Mouse (Mus musculus) CH12.LX (cell line): ENCODE measurements around the gene Dlx4. TPM values are rescaled to one million over a fixed set of nuclear protein-coding genes. Genes with fewer than 3 reads are reported as not detected.

Experiments used
- DNase-seq: peaks from one replicate; pipeline ENCODE4 v3.0.0-alpha.2; 2013; ENCODE audit errors: extremely low read depth
- H3K27ac ChIP-seq: 2 replicates; pipeline ENCODE4 v1.5.1; 2012; ENCODE audit warnings: low read depth, mild to moderate bottlenecking, control low read depth, moderate library complexity; ENCODE audit not compliant: insufficient read depth
- H3K27me3 ChIP-seq: replicated peaks from 2 replicates; pipeline ENCODE3; 2012; ENCODE audit warnings: inconsistent platforms
- H3K36me3 ChIP-seq, 2 experiments: replicated peaks in 1 of 2; 2 replicates each; pipeline versions ENCODE3 to v1.6.1; 2012; ENCODE audit warnings: inconsistent platforms in 1 of 2, low read length in 1 of 2, mild to moderate bottlenecking in 1 of 2, mixed read lengths in 1 of 2, moderate library complexity in 1 of 2; ENCODE audit not compliant: control insufficient read depth in 1 of 2, insufficient read depth in 1 of 2
- H3K4me1 ChIP-seq, 2 experiments: 2 replicates each; pipeline ENCODE4 v1.6.1; 2012; ENCODE audit warnings: inconsistent platforms in 1 of 2, moderate library complexity in 1 of 2; ENCODE audit not compliant: insufficient read depth in 2 of 2, control insufficient read depth in 1 of 2
- H3K4me2 ChIP-seq: 2 replicates; pipeline ENCODE4 v1.6.1; 2012; ENCODE audit warnings: low read depth, mild to moderate bottlenecking, control low read depth; ENCODE audit not compliant: poor library complexity, insufficient read depth, severe bottlenecking
- H3K4me3 ChIP-seq, 3 experiments: fragments of 150-350 bp in 1 of 3; sonication (generic) in 1 of 3; replicated peaks in 1 of 3; 2 replicates each; pipeline versions ENCODE3 to v1.5.1; 2011 to 2012; ENCODE audit warnings: low read depth in 2 of 3, low read length in 2 of 3, mild to moderate bottlenecking in 2 of 3, moderate library complexity in 2 of 3, control low read depth in 1 of 3, improper control_type of control experiment in 1 of 3, inconsistent platforms in 1 of 3, mixed read lengths in 1 of 3; ENCODE audit not compliant: poor library complexity in 1 of 3
- H3K79me2 ChIP-seq: replicated peaks from 2 replicates; pipeline ENCODE4 v1.6.1; 2012; ENCODE audit warnings: mild to moderate bottlenecking, moderate library complexity; ENCODE audit not compliant: control insufficient read depth, poor library complexity, insufficient read depth, severe bottlenecking; ENCODE audit errors: extremely low read depth
- H3K9ac ChIP-seq: 2 replicates; pipeline ENCODE4 v1.6.1; 2012; ENCODE audit warnings: low read depth, mild to moderate bottlenecking, control low read depth, moderate library complexity; ENCODE audit not compliant: insufficient read depth
- H3K9me3 ChIP-seq: replicated peaks from 2 replicates; pipeline ENCODE3; 2012; ENCODE audit warnings: low read length, inconsistent platforms, mixed read lengths
- BHLHE40 ChIP-seq: IDR thresholded peaks from 2 replicates; pipeline ENCODE4 v1.6.1; 2011; ENCODE audit warnings: mild to moderate bottlenecking, low read depth, low read length, improper control_type of control experiment
- CHD1 ChIP-seq: IDR thresholded peaks from 2 replicates; pipeline ENCODE4 v1.6.1; 2012; ENCODE audit warnings: low read depth, low read length, improper control_type of control experiment, inconsistent platforms
- CHD2 ChIP-seq: IDR thresholded peaks from 2 replicates; pipeline ENCODE4 v1.6.1; 2011; ENCODE audit warnings: low read length, improper control_type of control experiment
- CTCF ChIP-seq, 2 experiments: IDR thresholded peaks in 1 of 2; conservative IDR thresholded peaks in 1 of 2; 2 replicates each; pipeline ENCODE4 v1.5.1; 2011 to 2012; ENCODE audit warnings: low read depth in 2 of 2, low read length in 2 of 2, improper control_type of control experiment in 1 of 2, inconsistent platforms in 1 of 2, mild to moderate bottlenecking in 1 of 2, moderate library complexity in 1 of 2
- E2F4 ChIP-seq: IDR thresholded peaks from 2 replicates; pipeline ENCODE4 v1.6.1; 2011; ENCODE audit warnings: low read depth, low read length, improper control_type of control experiment; ENCODE audit not compliant: insufficient replicate concordance
- ELF1 ChIP-seq: IDR thresholded peaks from 2 replicates; pipeline ENCODE4 v1.6.1; 2014; ENCODE audit warnings: low read depth, mild to moderate bottlenecking, inconsistent platforms, low read length, improper control_type of control experiment
- EP300 ChIP-seq: IDR thresholded peaks from 2 replicates; pipeline ENCODE4 v1.6.1; 2011; ENCODE audit warnings: low read length, improper control_type of control experiment
- ETS1 ChIP-seq: conservative IDR thresholded peaks from 2 replicates; pipeline ENCODE4 v1.6.1; 2012; ENCODE audit warnings: low read depth, mild to moderate bottlenecking, inconsistent platforms, low read length, improper control_type of control experiment, moderate library complexity
- GABPA ChIP-seq: IDR thresholded peaks from 2 replicates; pipeline ENCODE4 v1.6.1; 2012; ENCODE audit warnings: low read depth, low read length, improper control_type of control experiment, inconsistent platforms; ENCODE audit not compliant: insufficient replicate concordance
- HCFC1 ChIP-seq: IDR thresholded peaks from 2 replicates; pipeline ENCODE4 v1.6.1; 2012; ENCODE audit warnings: low read depth, mild to moderate bottlenecking, inconsistent platforms, low read length, improper control_type of control experiment
- IRF4 ChIP-seq: IDR thresholded peaks from 2 replicates; pipeline ENCODE4 v1.6.1; 2014; ENCODE audit warnings: low read depth, mild to moderate bottlenecking, inconsistent platforms, low read length, improper control_type of control experiment
- JUN ChIP-seq: IDR thresholded peaks from 2 replicates; pipeline ENCODE4 v1.6.1; 2011; ENCODE audit warnings: low read depth, mild to moderate bottlenecking, low read length, improper control_type of control experiment, moderate library complexity; ENCODE audit not compliant: insufficient read depth
- JUND ChIP-seq: conservative IDR thresholded peaks from 2 replicates; pipeline ENCODE4 v1.6.1; 2011; ENCODE audit warnings: low read depth, low read length, improper control_type of control experiment
- KAT2A ChIP-seq: IDR thresholded peaks from 2 replicates; pipeline ENCODE4 v1.6.1; 2012; ENCODE audit warnings: low read length, improper control_type of control experiment, inconsistent platforms; ENCODE audit not compliant: insufficient replicate concordance
- MAFK ChIP-seq: IDR thresholded peaks from 2 replicates; pipeline ENCODE4 v1.6.1; 2011; ENCODE audit warnings: low read length, improper control_type of control experiment; ENCODE audit not compliant: insufficient replicate concordance
- MAX ChIP-seq: IDR thresholded peaks from 2 replicates; pipeline ENCODE4 v1.6.1; 2011; ENCODE audit warnings: low read length, improper control_type of control experiment
- MAZ ChIP-seq: IDR thresholded peaks from 2 replicates; pipeline ENCODE4 v1.6.1; 2012; ENCODE audit warnings: low read depth, mild to moderate bottlenecking, inconsistent platforms, low read length, improper control_type of control experiment, moderate library complexity
- MEF2A ChIP-seq: IDR thresholded peaks from 2 replicates; pipeline ENCODE4 v1.6.1; 2014; ENCODE audit warnings: low read depth, mild to moderate bottlenecking, inconsistent platforms, low read length, improper control_type of control experiment, borderline replicate concordance
- MXI1 ChIP-seq: IDR thresholded peaks from 2 replicates; pipeline ENCODE4 v1.6.1; 2011; ENCODE audit warnings: mild to moderate bottlenecking, low read depth, low read length, improper control_type of control experiment
- MYC ChIP-seq: IDR thresholded peaks from 2 replicates; pipeline ENCODE4 v1.6.1; 2011; ENCODE audit warnings: low read depth, mild to moderate bottlenecking, improper control_type of control experiment, low read length
- NELFE ChIP-seq: IDR thresholded peaks from 2 replicates; pipeline ENCODE4 v1.6.1; 2011; ENCODE audit warnings: low read depth, low read length, improper control_type of control experiment
- NRF1 ChIP-seq: IDR thresholded peaks from 2 replicates; pipeline ENCODE4 v1.6.1; 2014; ENCODE audit warnings: low read depth, mild to moderate bottlenecking, inconsistent platforms, low read length, improper control_type of control experiment, moderate library complexity
- PAX5 ChIP-seq: IDR thresholded peaks from 2 replicates; pipeline ENCODE4 v1.6.1; 2012; ENCODE audit warnings: low read length, inconsistent platforms, mixed read lengths
- POLR2A ChIP-seq: IDR thresholded peaks from 2 replicates; pipeline ENCODE4 v1.6.1; 2011; ENCODE audit warnings: low read depth, mild to moderate bottlenecking, improper control_type of control experiment, low read length
- POLR2AphosphoS2 ChIP-seq: IDR thresholded peaks from 2 replicates; pipeline ENCODE4 v1.6.1; 2011; ENCODE audit warnings: low read depth, low read length, improper control_type of control experiment
- RAD21 ChIP-seq: IDR thresholded peaks from 2 replicates; pipeline ENCODE4 v1.6.1; 2011; ENCODE audit warnings: low read depth, mild to moderate bottlenecking, low read length, improper control_type of control experiment, moderate library complexity
- RCOR1 ChIP-seq: conservative IDR thresholded peaks from 2 replicates; pipeline ENCODE4 v1.6.1; 2012; ENCODE audit warnings: low read depth, mild to moderate bottlenecking, inconsistent platforms, low read length, improper control_type of control experiment
- SIN3A ChIP-seq: IDR thresholded peaks from 2 replicates; pipeline ENCODE4 v1.6.1; 2012; ENCODE audit warnings: low read length, improper control_type of control experiment, inconsistent platforms
- SMC3 ChIP-seq: IDR thresholded peaks from 2 replicates; pipeline ENCODE4 v1.6.1; 2011; ENCODE audit warnings: low read depth, low read length, improper control_type of control experiment
- TBP ChIP-seq: conservative IDR thresholded peaks from 2 replicates; pipeline ENCODE4 v1.6.1; 2011; ENCODE audit warnings: low read depth, low read length, improper control_type of control experiment
- TCF12 ChIP-seq: IDR thresholded peaks from 2 replicates; pipeline ENCODE4 v1.6.1; 2014; ENCODE audit warnings: low read depth, mild to moderate bottlenecking, inconsistent platforms, low read length, improper control_type of control experiment
- UBTF ChIP-seq: IDR thresholded peaks from 2 replicates; pipeline ENCODE4 v1.6.1; 2012; ENCODE audit warnings: low read depth, mild to moderate bottlenecking, inconsistent platforms, low read length, improper control_type of control experiment, moderate library complexity
- USF1 ChIP-seq: IDR thresholded peaks from 2 replicates; pipeline ENCODE4 v1.6.1; 2014; ENCODE audit warnings: low read depth, mild to moderate bottlenecking, inconsistent platforms, low read length, improper control_type of control experiment
- USF2 ChIP-seq: conservative IDR thresholded peaks from 2 replicates; pipeline ENCODE4 v1.6.1; 2011; ENCODE audit warnings: low read depth, low read length, improper control_type of control experiment
- ZC3H11A ChIP-seq: IDR thresholded peaks from 2 replicates; pipeline ENCODE4 v1.6.1; 2012; ENCODE audit warnings: low read depth, mild to moderate bottlenecking, inconsistent platforms, low read length, improper control_type of control experiment
- ZKSCAN1 ChIP-seq: IDR thresholded peaks from 2 replicates; pipeline ENCODE4 v1.6.1; 2012; ENCODE audit warnings: low read depth, inconsistent platforms, low read length, improper control_type of control experiment, borderline replicate concordance
- ZMIZ1 ChIP-seq: IDR thresholded peaks from 2 replicates; pipeline ENCODE4 v1.6.1; 2012; ENCODE audit warnings: low read depth, mild to moderate bottlenecking, inconsistent platforms, low read length, improper control_type of control experiment
- ZNF384 ChIP-seq: IDR thresholded peaks from 2 replicates; pipeline ENCODE4 v1.6.1; 2012; ENCODE audit warnings: low read depth, low read length, improper control_type of control experiment, inconsistent platforms
- dilution Hi-C: fragments of 300-500 bp; cut with MboI; formaldehyde crosslinking; loops from 2 replicates; pipeline ENCODE4 v1.14.3; 2020; ENCODE audit warnings: low sequenced_read_pairs; ENCODE audit not compliant: extremely low pct_unique_long_range_greater_than_20kb, extremely low pct_ligation_motif_present
- in situ Hi-C: fragments of 300-500 bp; cut with MboI; formaldehyde crosslinking; loops from 3 replicates; pipeline ENCODE4 v1.14.3; 2019; ENCODE audit warnings: low sequenced_read_pairs, low pct_ligation_motif_present, low pct_unique_long_range_greater_than_20kb, mixed read lengths
- polyA plus RNA-seq: library from polyadenylated mRNA; unstranded; fragments of >175 nt; gene quantifications from 2 replicates; pipeline ENCODE4 v1.2.1, GENCODE M21; 2012; ENCODE audit warnings: low read depth; ENCODE audit not compliant: insufficient read length
- total RNA-seq, 2 experiments: library from RNA; depleted of rRNA; stranded (reverse); fragments of 300-350 nt in 1 of 2; fragments of >200 nt in 1 of 2; gene quantifications; 2 replicates each; pipeline ENCODE4 v1.2.3; 2012 to 2014

Gene Dlx4
- total and polyA plus RNA-seq, 3 experiments, result 0.25 TPM; not detected in 2

GRCm38 (mm10) chr11:95100393-95100792 is 45.7 kb downstream of the Dlx4 start:
- peak overlapping the region; percentile 39; the same call in 1 of the 2 replicates for H3K4me2 ChIP-seq
- no peaks in the 10 kb centered on the region for H3K27me3 ChIP-seq
- dilution Hi-C loops, result no loop called here
- H3K79me2 ChIP-seq, result no peaks in the 10 kb centered on the region
- peak; percentile 60 for TF ChIP-seq BHLHE40
- TF ChIP-seq ELF1, result no peak; the same call in 1 of the 2 replicates
- peak; percentile 81 for TF ChIP-seq TCF12
- peak; percentile 46; the same call in 1 of the 2 replicates for TF ChIP-seq HCFC1
- peak; percentile 71 for TF ChIP-seq CHD1
- no peak for TF ChIP-seq E2F4
- TF ChIP-seq MEF2A, result peak; percentile 73
- TF ChIP-seq EP300, result peak; percentile 74
- TF ChIP-seq USF2, result no peak
- TF ChIP-seq KAT2A, result no peak
- peak; percentile 89 for TF ChIP-seq IRF4
- no peak for TF ChIP-seq POLR2AphosphoS2
- no peak for TF ChIP-seq ZKSCAN1
- no peak for TF ChIP-seq ZC3H11A
- TF ChIP-seq POLR2A, result peak; percentile 62
- 0 out of 2 replicates have a peak, but pooled peaks have one; percentile 26 for TF ChIP-seq TBP
- peak; percentile 14; the same call in 1 of the 2 replicates for TF ChIP-seq MAX
- peak; percentile 65 for TF ChIP-seq MYC
- peak; percentile 61; the same call in 1 of the 2 replicates for TF ChIP-seq ZMIZ1
- TF ChIP-seq SIN3A, result peak; percentile 82; the same call in 1 of the 2 replicates
- TF ChIP-seq RAD21, result peak; percentile 39
- TF ChIP-seq ETS1, result peak; percentile 70
- peak; percentile 35 to 64; a peak in 3 of 4 replicates for TF ChIP-seq CTCF (conservative IDR thresholded peaks at IDR 0.05 in 1 of 2, IDR thresholded peaks at IDR 0.05 in 1 of 2; ENCODE audit: low read depth in 2 of 2, low read length in 2 of 2)
- TF ChIP-seq NRF1, result peak; percentile 52
- no peak for TF ChIP-seq PAX5
- peak; percentile 54 for TF ChIP-seq NELFE
- peak; percentile 82; the same call in 1 of the 2 replicates for TF ChIP-seq RCOR1
- TF ChIP-seq USF1, result no peak
- TF ChIP-seq JUN, result no peak
- TF ChIP-seq GABPA, result no peak
- peak; percentile 33; the same call in 1 of the 2 replicates for TF ChIP-seq SMC3
- peak; percentile 20; the same call in 1 of the 2 replicates for TF ChIP-seq MAFK
- TF ChIP-seq JUND, result peak; percentile 47; the same call in 1 of the 2 replicates
- peak; percentile 50 for TF ChIP-seq MXI1
- no peak for TF ChIP-seq UBTF
- peak; percentile 88 for TF ChIP-seq MAZ
- peak; percentile 59 for TF ChIP-seq CHD2
- TF ChIP-seq ZNF384, result peak; percentile 60
- H3K9me3 ChIP-seq, result peaks cover 6% of the 10 kb centered on the region
- H3K27ac ChIP-seq, result peak overlapping the region; percentile 91
- peaks cover 53 to 93% of the 10 kb centered on the region in 2 experiments for H3K4me1 ChIP-seq
- in situ Hi-C loops, result no loop called here
- H3K4me3 ChIP-seq, result peak overlapping the region in 1 of 3 experiments; percentile 1
- no peaks in the 10 kb centered on the region for H3K36me3 ChIP-seq
- DNase-seq, result peak; percentile 95
- peak overlapping the region; percentile 10; the same call in 1 of the 2 replicates for H3K9ac ChIP-seq
